10 mouse cellular contexts compared by ENCODE assay signal in the genomic region with DNA sequence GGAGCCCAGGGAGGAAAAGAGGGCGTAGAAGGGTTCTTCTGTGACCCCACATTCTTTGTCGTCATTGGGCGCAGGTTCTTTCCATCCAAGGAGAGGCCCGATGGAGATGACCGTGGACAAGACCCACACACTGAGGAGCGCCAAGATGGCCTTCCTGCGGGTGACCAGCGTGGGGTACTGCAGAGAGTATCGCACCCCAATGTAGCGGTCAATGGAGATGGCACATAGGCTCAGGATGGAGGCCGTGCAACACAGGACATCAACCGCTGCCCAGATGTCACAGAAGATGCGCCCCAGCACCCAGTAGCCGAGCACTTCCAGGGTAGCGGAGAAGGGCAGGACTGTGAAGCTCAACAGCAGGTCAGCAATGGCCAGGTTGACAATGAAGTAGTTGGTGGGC.
A peak's percentile ranks its signal among the peaks of the same experiment; 100 is the strongest.
DNase-seq lines count a peak whose midpoint lies in the region; ATAC-seq lines count a peak whose summit lies in the region.
"Had no signal": no experiment of that assay in that cellular context is flagged by ENCODE, and none has a peak within 500 bp of the region (broad histone marks: within the 10 kb centered on the region; RNA-seq: fewer than 3 reads in every experiment).

No protein-coding gene starts in this region.

- no peak overlapping the region for H3K27ac ChIP-seq in kidney, embryonic 15.5 days
- H3K27ac ChIP-seq in embryonic facial prominence, embryonic 15.5 days (replicated peaks) = no peak overlapping the region
- no peak overlapping the region for H3K27ac ChIP-seq in hindbrain, embryonic 16.5 days (ENCODE audit: low read depth, low read length)
- no peak overlapping the region for H3K27ac ChIP-seq in midbrain, embryonic 16.5 days (ENCODE audit: low read length)

- H3K27me3 ChIP-seq in kidney, embryonic 15.5 days = peaks cover 54% of the 10 kb centered on the region
- H3K27me3 ChIP-seq in embryonic facial prominence, embryonic 15.5 days = peaks cover 27% of the 10 kb centered on the region
- peaks cover 5% of the 10 kb centered on the region for H3K27me3 ChIP-seq in hindbrain, embryonic 16.5 days (replicated peaks; ENCODE audit: control insufficient read depth, insufficient read depth, low read length)
- no peaks in the 10 kb centered on the region; the same call in 1 of the 2 replicates for H3K27me3 ChIP-seq in midbrain, embryonic 16.5 days (ENCODE audit: control insufficient read depth, insufficient read depth, low read depth, low read length)

- no peak overlapping the region for H3K9ac ChIP-seq in kidney, embryonic 15.5 days
- H3K9ac ChIP-seq in embryonic facial prominence, embryonic 15.5 days = no peak overlapping the region
- H3K9ac ChIP-seq in hindbrain, embryonic 16.5 days (ENCODE audit: low read depth, low read length) = peak overlapping the region; percentile 80
- peak overlapping the region; percentile 78 for H3K9ac ChIP-seq in midbrain, embryonic 16.5 days (ENCODE audit: low read depth, low read length)

- no peak for ATAC-seq in kidney, embryonic 15.5 days (replicated peaks; ENCODE audit: low FRiP score)
- ATAC-seq in embryonic facial prominence, embryonic 15.5 days (ENCODE audit: insufficient number of reproducible peaks, low FRiP score, low TSS enrichment, low read depth) = peak; percentile 3; the same call in 1 of the 2 replicates
- ATAC-seq in hindbrain, embryonic 16.5 days = no peak
- 0 out of 2 replicates have a peak, but pooled peaks have one; percentile 12 for ATAC-seq in midbrain, embryonic 16.5 days
- ATAC-seq in megakaryocyte, adult 5-6 weeks (ENCODE audit: poor library complexity, severe bottlenecking) = no peak
- no peak for ATAC-seq in megakaryocyte-erythroid progenitor cell, adult 5-6 weeks (replicated peaks; ENCODE audit: low FRiP score, low TSS enrichment, poor library complexity, severe bottlenecking)

- DNase-seq in kidney, postnatal 10 days = no peak
- DNase-seq in gastrocnemius, postnatal 4 days (ENCODE audit: low spot score in 2 of 2) = no peak
- DNase-seq: cerebellum, postnatal 25 days; right cerebral cortex, postnatal 25 days had no signal

- no peaks in the 10 kb centered on the region for H3K36me3 ChIP-seq in kidney, embryonic 15.5 days
- no peaks in the 10 kb centered on the region for H3K36me3 ChIP-seq in embryonic facial prominence, embryonic 15.5 days
- no peaks in the 10 kb centered on the region for H3K36me3 ChIP-seq in hindbrain, embryonic 16.5 days (ENCODE audit: control insufficient read depth, insufficient read depth, low read length)
- no peaks in the 10 kb centered on the region for H3K36me3 ChIP-seq in midbrain, embryonic 16.5 days (ENCODE audit: control insufficient read depth, insufficient read depth, low read length)

- no peaks in the 10 kb centered on the region for H3K9me3 ChIP-seq in kidney, embryonic 15.5 days (replicated peaks)
- H3K9me3 ChIP-seq in embryonic facial prominence, embryonic 15.5 days (replicated peaks) = no peaks in the 10 kb centered on the region
- H3K9me3 ChIP-seq in hindbrain, embryonic 16.5 days (ENCODE audit: control insufficient read depth, low read length) = no peaks in the 10 kb centered on the region
- no peaks in the 10 kb centered on the region for H3K9me3 ChIP-seq in midbrain, embryonic 16.5 days (replicated peaks; ENCODE audit: control insufficient read depth, low read length, poor library complexity, severe bottlenecking)

- 95% methylated on average over 15 of the region's 15 CpGs for WGBS in kidney, embryonic 15.5 days
- WGBS in embryonic facial prominence, embryonic 15.5 days = 91% methylated on average over 15 of the region's 15 CpGs
- WGBS in hindbrain, embryonic 16.5 days = 97% methylated on average over 15 of the region's 15 CpGs
- WGBS in midbrain, embryonic 16.5 days = 97% methylated on average over 15 of the region's 15 CpGs

- H3K4me1 ChIP-seq in kidney, embryonic 15.5 days = peaks cover 8% of the 10 kb centered on the region
- H3K4me1 ChIP-seq in embryonic facial prominence, embryonic 15.5 days = peaks cover 9% of the 10 kb centered on the region
- H3K4me1 ChIP-seq in hindbrain, embryonic 16.5 days (ENCODE audit: control insufficient read depth, insufficient read depth, low read depth, low read length) = peaks cover 8% of the 10 kb centered on the region; the same call in 1 of the 2 replicates
- no peaks in the 10 kb centered on the region for H3K4me1 ChIP-seq in midbrain, embryonic 16.5 days (ENCODE audit: control insufficient read depth, insufficient read depth, low read length)

- no peak overlapping the region for H3K4me3 ChIP-seq in kidney, embryonic 15.5 days (replicated peaks)
- no peak overlapping the region for H3K4me3 ChIP-seq in embryonic facial prominence, embryonic 15.5 days (replicated peaks)
- H3K4me3 ChIP-seq in hindbrain, embryonic 16.5 days (ENCODE audit: low read length) = peak overlapping the region; percentile 71
- peak overlapping the region; percentile 73; the same call in 1 of the 2 replicates for H3K4me3 ChIP-seq in midbrain, embryonic 16.5 days (ENCODE audit: low read depth, low read length)

- H3K4me2 ChIP-seq in kidney, embryonic 15.5 days = peak overlapping the region; percentile 78
- peak overlapping the region; percentile 90 for H3K4me2 ChIP-seq in embryonic facial prominence, embryonic 15.5 days (replicated peaks)
- H3K4me2 ChIP-seq in hindbrain, embryonic 16.5 days (ENCODE audit: low read length) = peak overlapping the region; percentile 90
- H3K4me2 ChIP-seq in midbrain, embryonic 16.5 days (ENCODE audit: low read length) = peak overlapping the region; percentile 71

Comparison
In these comparisons a context has a peak if more than half of its experiments do, and no peak if none do; other contexts are left out.
1. ATAC-seq: peak in embryonic facial prominence, embryonic 15.5 days (single experiment) and midbrain, embryonic 16.5 days (single experiment); none in kidney, embryonic 15.5 days (single experiment), hindbrain, embryonic 16.5 days (single experiment), megakaryocyte, adult 5-6 weeks (single experiment) and megakaryocyte-erythroid progenitor cell, adult 5-6 weeks (single experiment).
2. H3K4me3 ChIP-seq: peak in hindbrain, embryonic 16.5 days (single experiment) and midbrain, embryonic 16.5 days (single experiment); none in kidney, embryonic 15.5 days (single experiment) and embryonic facial prominence, embryonic 15.5 days (single experiment).
3. H3K9ac ChIP-seq: peak in hindbrain, embryonic 16.5 days (single experiment) and midbrain, embryonic 16.5 days (single experiment); none in kidney, embryonic 15.5 days (single experiment) and embryonic facial prominence, embryonic 15.5 days (single experiment).
4. Peak in every context shown above with its lines, with median percentiles within 50 percentile points of each other: H3K4me2 ChIP-seq.